Mouse (Mus musculus) testis, adult 2 months (tissue): ENCODE data around the gene Cenpv. TPM values are rescaled to one million over a fixed set of nuclear protein-coding genes. Genes with fewer than 3 reads are reported as not detected.
A peak's percentile ranks its signal among the peaks of the same experiment; 100 is the strongest.

Source experiments
- H3K27ac ChIP-seq: fragments of 200-500 bp; 2 replicates; pipeline ENCODE4 v1.5.1; 2012; ENCODE audit warnings: low read depth, low read length; ENCODE audit not compliant: control insufficient read depth, insufficient read depth
- H3K27me3 ChIP-seq: fragments of 200-500 bp; 2 replicates; pipeline ENCODE4 v1.6.1; 2012; ENCODE audit warnings: mild to moderate bottlenecking, low read length, moderate library complexity; ENCODE audit not compliant: control insufficient read depth, insufficient read depth
- H3K36me3 ChIP-seq: fragments of 200-500 bp; 2 replicates; pipeline ENCODE4 v1.6.1; 2012; ENCODE audit warnings: mild to moderate bottlenecking, low read length; ENCODE audit not compliant: control insufficient read depth, insufficient read depth
- H3K4me1 ChIP-seq: fragments of 200-500 bp; 2 replicates; pipeline ENCODE4 v1.6.1; 2012; ENCODE audit warnings: low read length; ENCODE audit not compliant: control insufficient read depth, insufficient read depth
- H3K4me3 ChIP-seq: fragments of 200-500 bp; 2 replicates; pipeline ENCODE4 v1.5.1; 2012; ENCODE audit warnings: low read depth, mild to moderate bottlenecking, low read length, moderate library complexity, mixed read lengths; ENCODE audit not compliant: control insufficient read depth
- CTCF ChIP-seq: fragments of 200-500 bp; IDR thresholded peaks from 2 replicates; pipeline ENCODE4 v1.5.1; 2012; ENCODE audit warnings: low read depth, mild to moderate bottlenecking, inconsistent platforms, low read length, moderate library complexity; ENCODE audit not compliant: control insufficient read depth, insufficient read depth, insufficient replicate concordance
- POLR2A ChIP-seq: fragments of 200-500 bp; IDR thresholded peaks from 2 replicates; pipeline ENCODE4 v1.6.1; 2012; ENCODE audit warnings: low read depth, mild to moderate bottlenecking, inconsistent platforms, low read length, moderate library complexity; ENCODE audit not compliant: control insufficient read depth
- polyA plus RNA-seq: library from polyadenylated mRNA; depleted of rRNA; stranded (reverse); fragments of >200 nt; gene quantifications from 2 replicates; pipeline ENCODE4 v1.2.3, GENCODE M21; 2012

Cenpv gene
- polyA plus RNA-seq, 1 experiment: 878 TPM

DNA sequence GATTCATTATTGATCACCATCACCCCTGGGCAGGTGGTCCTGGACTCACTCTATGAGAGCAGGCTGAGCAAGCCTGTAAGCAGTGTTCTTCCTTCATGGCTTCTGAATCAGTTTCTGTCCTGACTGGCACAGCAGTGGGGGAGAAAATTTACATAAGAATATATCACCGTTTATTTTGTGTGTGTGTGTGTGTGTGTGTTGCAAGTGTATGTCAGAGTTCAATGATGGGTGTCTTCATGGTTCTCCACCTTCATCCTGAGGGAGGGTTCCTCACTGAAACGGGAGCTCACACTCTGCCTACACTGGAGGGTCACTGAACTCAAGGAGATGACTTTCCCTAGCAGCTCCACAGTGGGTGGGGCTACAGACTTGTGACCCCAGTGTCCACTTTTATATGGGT is 1.9 kb upstream of the Cenpv start:
- TF ChIP-seq POLR2A: no peak
- no peak for TF ChIP-seq CTCF
- no peaks in the 10 kb centered on the region; the same call in 1 of the 2 replicates for H3K36me3 ChIP-seq
- no peaks in the 10 kb centered on the region for H3K27me3 ChIP-seq
- H3K4me3 ChIP-seq: no peak overlapping the region; the same call in 1 of the 2 replicates
- H3K4me1 ChIP-seq: peaks cover 5% of the 10 kb centered on the region
- H3K27ac ChIP-seq: no peak overlapping the region

DNA sequence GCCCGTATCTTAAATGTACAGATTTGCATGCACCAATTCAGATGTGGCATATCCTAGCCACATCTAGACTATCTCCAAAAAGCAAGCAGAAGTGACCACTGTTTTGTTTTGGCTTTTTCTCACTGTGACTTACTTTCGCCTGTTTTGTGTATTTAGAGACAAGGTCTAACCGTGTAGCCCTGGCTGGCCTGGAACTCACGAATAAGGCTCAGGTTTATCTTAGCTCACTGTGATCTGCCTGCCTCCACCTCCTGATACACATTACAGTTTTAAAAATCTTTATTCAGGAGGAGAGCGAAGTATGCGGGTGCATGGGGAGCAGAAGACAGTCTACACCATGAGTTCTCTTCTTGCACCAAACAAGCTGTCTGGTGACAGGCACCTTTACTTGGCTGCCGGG is 1.1 kb upstream of the Cenpv start:
- Histone ChIP-seq H3K27ac (no peak overlapping the region), H3K36me3 (no peaks in the 10 kb centered on the region; the same call in 1 of the 2 replicates), H3K27me3 (no peaks in the 10 kb centered on the region), H3K4me3 (peak overlapping the region; percentile 60), H3K4me1 (peaks cover 5% of the 10 kb centered on the region)
- TF ChIP-seq CTCF: no peak
- TF ChIP-seq POLR2A: no peak

DNA sequence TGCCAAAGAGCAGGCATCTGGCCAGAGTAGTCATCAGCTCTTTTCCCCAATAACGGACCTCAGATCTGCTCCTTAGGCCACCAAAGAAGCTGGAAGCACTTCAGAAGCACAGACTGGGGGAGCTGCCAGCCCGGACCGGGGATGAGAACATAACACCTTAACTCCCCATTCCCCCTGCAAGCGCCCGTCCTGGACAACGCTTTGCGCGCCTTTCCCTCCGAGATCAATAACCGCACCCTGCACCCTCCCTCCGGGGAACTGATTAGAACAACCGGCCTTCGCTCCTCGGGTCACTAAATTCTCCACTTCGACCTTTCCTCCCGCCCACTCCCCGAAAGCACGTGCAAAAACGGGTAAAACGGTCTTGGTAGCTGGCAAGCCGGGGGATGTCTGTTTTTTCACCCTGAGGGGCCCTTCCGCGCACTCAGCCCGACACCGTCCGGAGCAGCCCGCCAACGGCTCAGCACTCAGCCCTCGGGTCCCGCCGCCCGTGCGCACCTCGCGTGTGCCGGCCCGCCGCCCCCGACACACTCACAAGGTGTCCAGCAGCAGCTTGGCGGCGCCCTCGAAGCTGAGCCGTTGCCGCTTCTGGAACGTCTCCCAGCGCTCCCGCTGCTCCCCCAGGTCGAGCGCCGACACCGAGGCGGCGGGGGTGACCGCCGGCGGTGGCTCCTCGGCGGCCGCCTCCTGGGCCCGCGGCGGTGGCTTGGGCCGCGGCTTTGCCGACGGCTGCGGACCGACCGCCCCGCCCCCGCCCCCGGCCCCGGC is 556 bp downstream of the Cenpv start:
- TF ChIP-seq POLR2A (peak; percentile 76; the same call in 1 of the 2 replicates), CTCF (no peak)
- Histone ChIP-seq H3K4me3 (peak overlapping the region; percentile 89), H3K27me3 (no peaks in the 10 kb centered on the region), H3K4me1 (peaks cover 5% of the 10 kb centered on the region), H3K36me3 (no peaks in the 10 kb centered on the region; the same call in 1 of the 2 replicates), H3K27ac (peak overlapping the region; percentile 91)

DNA sequence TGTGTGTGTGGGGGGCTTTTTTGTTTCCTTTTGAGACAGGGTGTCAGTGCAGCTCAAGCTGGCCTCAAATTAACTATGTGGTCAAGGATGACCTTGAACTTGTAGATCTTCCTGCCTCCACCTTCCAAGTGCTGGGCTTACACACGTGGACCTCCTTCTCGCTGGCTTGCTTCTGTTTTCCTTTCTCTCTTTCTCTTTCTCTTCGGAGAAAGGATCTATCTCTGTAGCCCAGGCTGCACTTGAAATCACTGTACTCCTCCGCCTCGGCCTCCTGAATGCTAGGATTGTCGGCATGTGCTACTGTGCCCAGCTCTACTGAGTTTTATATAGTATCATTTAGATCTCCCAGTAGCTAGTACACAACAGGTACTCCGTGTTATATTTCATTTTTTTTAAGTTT is 1.5 kb downstream of the Cenpv start:
- Histone ChIP-seq H3K27me3 (no peaks in the 10 kb centered on the region), H3K4me3 (peak overlapping the region; percentile 78), H3K4me1 (peaks cover 5% of the 10 kb centered on the region), H3K36me3 (no peaks in the 10 kb centered on the region; the same call in 1 of the 2 replicates), H3K27ac (peak overlapping the region; percentile 83)
- TF ChIP-seq POLR2A (no peak), CTCF (no peak)

DNA sequence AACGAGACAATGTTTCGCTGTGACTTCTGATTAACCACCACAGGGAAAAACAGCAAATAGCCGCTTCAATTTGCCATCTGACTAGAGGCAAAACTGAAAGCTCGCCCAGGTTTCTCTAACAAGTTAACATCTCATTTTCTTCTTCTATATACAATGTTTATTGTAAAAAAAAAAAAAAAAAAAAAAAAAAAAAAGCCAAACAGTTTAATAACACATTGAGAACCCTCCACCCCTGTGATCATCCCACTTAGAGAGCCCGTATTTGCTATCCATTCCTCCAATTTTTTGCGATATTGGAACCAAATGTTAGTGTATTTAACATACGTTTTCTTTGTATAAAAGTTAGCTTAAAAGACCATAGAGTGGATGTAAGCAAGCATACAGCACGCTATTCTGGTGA is 2.0 kb downstream of the Cenpv start:
- H3K27ac ChIP-seq: peak overlapping the region; percentile 69
- peaks cover 5% of the 10 kb centered on the region for H3K4me1 ChIP-seq
- no peaks in the 10 kb centered on the region; the same call in 1 of the 2 replicates for H3K36me3 ChIP-seq
- H3K4me3 ChIP-seq: no peak overlapping the region; the same call in 1 of the 2 replicates
- TF ChIP-seq POLR2A (no peak), CTCF (no peak)
- no peaks in the 10 kb centered on the region for H3K27me3 ChIP-seq

DNA sequence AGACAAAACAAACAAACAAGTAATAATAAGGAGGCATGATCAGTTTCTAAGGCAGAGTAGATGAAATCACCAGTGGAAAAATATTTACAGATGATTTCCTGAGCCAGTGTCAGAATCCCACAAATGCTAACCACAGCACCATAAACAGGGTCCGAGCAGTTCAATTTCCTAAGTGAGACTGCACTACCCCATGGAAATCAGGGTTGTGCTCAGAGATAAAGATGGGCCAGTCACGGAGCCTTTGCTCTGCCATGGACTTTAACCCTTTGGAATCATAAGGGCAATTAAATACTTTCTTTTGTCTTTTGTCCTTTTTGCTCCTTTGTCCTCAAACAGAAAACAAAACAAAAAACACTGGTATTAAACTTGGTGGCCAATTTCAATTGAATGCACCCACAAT is 16.8 kb downstream of the Cenpv start:
- TF ChIP-seq POLR2A (no peak), CTCF (no peak)
- Histone ChIP-seq H3K36me3 (no peaks in the 10 kb centered on the region), H3K27ac (no peak overlapping the region), H3K4me1 (no peaks in the 10 kb centered on the region), H3K4me3 (no peak overlapping the region), H3K27me3 (no peaks in the 10 kb centered on the region)

DNA sequence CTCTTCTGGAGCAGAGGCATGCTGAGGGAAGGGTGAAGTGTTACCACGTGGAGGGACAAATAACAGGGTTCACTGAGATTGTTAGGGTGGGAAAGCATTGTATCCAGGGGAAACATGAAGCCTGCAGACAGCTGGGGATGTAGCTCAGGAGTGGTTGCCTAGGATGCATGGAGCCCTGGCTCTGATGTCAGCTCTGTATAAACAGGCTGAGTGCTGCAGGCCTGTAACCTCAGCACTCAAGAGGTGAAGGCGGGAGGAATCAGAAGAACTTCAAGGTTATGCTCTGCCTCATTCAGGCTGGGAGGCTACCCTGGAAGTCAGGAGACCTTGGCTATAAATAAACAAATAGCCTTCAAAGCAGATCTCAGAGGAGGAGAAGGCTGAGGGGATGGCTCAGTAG is 20.1 kb downstream of the Cenpv start:
- no peak for TF ChIP-seq CTCF
- TF ChIP-seq POLR2A: no peak
- H3K27ac ChIP-seq: no peak overlapping the region
- H3K4me1 ChIP-seq: no peaks in the 10 kb centered on the region
- H3K27me3 ChIP-seq: no peaks in the 10 kb centered on the region
- no peaks in the 10 kb centered on the region for H3K36me3 ChIP-seq
- H3K4me3 ChIP-seq: no peak overlapping the region
